Mouse (Mus musculus): ENCODE measurements around the gene B3gnt8. TPM values are rescaled to one million over a fixed set of nuclear protein-coding genes. Genes with fewer than 3 reads are reported as not detected.

B3gnt8 gene
- total RNA-seq, 2 experiments from 2014 or later: 5.1 to 22.2 TPM

DNA sequence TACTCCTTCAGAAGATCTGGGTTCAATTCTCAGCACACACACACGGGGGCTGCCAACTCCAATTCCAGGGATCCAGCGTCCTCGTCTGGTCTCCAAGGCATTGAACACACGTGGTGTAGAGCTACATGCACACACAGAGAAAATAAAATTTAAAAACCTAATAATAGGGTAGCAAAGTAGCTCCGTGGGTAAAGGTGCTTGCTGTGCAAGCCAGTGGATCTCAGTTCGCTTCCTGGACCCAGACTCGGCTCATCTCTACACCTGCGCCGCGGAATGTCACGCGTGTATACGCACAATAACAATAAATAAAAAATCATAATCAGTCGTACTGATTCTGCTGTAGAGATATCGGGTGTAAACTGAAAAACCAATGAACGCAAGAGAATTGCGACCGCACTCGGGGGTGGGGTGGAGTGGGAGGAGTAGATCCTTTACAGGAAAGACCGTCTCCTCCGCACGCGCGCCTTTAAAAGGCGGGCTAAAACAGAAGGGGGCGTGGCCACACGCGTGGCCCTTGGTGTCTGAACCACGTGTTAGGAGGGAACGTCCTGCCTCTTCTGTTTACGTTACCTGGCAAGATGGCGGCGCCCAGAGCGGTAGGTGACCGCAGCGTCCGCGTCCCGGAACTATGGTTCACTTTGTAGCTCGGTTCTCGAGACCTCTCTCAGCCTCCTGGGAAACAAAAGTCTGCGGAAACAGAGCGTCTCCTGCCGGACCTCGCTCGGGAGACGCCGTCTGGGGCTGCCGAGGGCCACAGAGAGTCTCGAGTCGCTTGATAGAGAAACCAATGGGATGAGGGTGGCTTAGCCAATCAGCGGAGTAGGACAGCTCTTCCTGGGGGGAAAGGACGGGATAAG is 7.4 kb upstream of the B3gnt8 start, which contains the start of gene Dmac2:
Gene Dmac2 (plus strand): TSS at position 550 of the 857 bp plus-strand sequence.
- peak; percentile 97 for ATAC-seq (replicated peaks; ENCODE audit: poor library complexity)

DNA sequence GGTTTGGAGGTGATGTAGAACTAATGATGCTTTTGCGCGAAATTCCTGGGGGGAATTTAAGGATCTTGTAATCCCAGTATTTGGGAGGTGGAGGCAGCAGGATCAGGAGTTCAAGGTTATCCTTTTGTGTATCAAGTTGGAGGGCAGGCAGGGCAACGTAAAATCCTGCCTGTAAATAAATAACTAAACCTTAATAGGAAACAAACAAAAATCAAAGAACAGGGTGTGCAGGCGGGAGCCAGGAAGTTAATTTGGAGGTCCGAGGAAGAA is 6.8 kb upstream of the B3gnt8 start:
- ATAC-seq (replicated peaks; ENCODE audit: poor library complexity): no peak

DNA sequence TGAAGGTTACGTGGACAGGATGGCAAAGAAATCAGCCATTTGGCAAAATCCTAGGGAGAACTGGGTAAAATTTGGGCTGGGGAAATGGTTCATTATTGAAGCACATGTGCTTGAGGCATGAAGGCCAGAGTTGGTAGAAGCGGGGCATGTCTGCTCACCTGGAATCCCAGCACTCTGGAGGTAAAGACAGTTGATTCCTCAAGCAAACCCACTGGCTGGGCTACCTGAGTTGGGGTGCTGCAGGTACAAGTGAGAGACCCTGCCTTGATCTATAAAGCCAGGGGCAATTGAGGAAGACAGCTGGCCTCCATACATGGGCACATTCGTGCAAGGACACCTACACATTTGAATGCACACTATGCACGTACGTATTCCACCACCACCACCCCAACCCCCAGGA is 6.4 kb upstream of the B3gnt8 start:
- ATAC-seq (replicated peaks; ENCODE audit: poor library complexity): no peak

DNA sequence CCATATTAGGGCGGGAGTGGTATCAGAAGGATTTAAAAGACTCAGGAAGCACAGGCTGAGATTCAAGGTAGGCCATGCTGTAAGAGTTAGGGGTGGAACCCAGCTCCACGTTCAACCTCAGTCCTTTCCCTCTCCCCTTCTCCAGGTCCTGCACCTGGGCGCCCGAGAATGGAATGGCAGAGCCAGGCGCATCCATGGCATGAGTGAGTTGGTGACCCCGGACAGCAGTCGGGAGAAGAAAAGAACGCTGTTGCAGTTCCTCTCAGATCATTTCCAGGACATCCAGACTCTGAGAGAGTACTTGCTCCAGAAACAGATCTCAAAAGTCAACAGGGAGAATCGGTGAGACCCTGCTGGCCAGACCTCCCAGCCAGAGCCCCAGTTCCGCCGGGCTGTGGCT is 5.7 kb upstream of the B3gnt8 start:
- no peak for ATAC-seq (replicated peaks; ENCODE audit: poor library complexity)

DNA sequence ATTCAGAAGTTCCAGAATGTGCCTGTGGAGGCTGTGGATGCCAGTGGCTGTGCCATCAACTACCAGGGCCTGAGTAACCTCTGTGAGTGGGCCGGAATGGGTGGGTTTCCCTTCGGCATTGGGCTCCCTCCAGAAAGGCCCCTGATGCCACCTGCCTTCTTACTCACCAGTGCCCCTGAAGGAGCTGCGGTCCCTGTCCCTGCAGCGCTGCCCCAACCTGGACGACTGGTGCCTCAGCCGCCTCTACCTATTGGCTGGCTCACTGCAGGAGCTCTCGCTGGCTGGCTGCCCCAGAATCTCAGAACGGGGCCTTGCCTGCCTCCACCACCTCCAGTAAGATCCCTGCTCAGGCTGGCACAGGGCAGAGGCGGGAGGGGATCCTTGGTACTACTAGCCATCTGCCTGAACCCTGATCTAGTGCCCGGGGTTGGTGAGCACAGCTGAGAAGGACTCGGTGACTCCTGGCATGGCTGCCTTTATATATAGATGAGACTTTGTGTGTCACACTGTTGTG is 2.5 kb upstream of the B3gnt8 start:
- no peak for ATAC-seq (replicated peaks; ENCODE audit: poor library complexity)

DNA sequence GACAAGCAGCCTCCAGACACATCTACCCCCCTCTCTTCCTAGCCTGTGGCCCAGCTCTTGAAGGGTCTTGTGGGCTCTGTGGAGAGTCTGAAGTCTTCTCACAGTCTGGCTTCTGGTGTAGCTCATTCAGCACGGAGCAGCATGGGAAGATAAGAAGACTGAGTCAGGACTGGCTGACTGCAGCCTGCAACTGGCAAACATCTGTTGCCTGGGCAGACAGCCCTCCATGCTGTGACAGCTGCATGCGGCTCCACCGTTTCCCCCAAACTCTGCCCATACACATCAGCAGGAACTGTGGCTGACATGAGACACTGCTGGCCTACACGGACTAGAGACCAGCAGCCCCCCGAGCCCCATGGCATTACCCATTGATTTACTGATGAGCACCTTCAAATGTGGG is 1.6 kb upstream of the B3gnt8 start:
- no peak for ATAC-seq (replicated peaks; ENCODE audit: poor library complexity)

DNA sequence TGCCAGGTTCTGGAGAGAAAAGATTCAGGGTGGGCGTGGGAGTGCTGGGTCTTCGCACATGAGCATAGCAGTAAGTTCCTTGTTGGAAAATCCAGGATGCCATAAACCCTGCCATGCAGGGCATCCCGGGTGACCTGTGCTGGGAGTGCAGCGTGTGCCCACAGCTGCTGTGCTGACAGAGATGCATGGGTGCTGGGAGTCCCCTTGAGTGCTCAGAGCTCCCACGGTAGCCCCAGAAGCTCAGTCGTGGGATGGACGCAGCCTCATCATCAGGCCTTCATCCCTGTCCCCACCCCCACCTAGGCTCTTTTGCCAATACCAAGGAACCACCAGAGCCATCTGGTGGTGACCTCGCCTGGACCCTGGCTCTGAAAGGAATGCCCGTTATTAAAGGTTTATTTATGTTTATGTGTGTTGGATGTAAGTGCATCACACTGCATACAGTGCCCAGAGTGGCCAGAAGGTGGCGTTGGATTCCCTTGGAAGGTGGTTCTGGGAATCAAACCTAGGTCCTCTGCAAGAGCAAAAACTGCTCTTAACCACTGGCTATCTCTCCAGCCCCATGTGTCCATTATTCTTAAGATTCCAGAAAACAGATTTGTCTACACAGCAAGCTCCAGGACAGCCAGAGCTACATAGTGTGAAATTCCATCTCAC is 732 bp upstream of the B3gnt8 start:
- ATAC-seq (replicated peaks; ENCODE audit: poor library complexity): peak; percentile 54

DNA sequence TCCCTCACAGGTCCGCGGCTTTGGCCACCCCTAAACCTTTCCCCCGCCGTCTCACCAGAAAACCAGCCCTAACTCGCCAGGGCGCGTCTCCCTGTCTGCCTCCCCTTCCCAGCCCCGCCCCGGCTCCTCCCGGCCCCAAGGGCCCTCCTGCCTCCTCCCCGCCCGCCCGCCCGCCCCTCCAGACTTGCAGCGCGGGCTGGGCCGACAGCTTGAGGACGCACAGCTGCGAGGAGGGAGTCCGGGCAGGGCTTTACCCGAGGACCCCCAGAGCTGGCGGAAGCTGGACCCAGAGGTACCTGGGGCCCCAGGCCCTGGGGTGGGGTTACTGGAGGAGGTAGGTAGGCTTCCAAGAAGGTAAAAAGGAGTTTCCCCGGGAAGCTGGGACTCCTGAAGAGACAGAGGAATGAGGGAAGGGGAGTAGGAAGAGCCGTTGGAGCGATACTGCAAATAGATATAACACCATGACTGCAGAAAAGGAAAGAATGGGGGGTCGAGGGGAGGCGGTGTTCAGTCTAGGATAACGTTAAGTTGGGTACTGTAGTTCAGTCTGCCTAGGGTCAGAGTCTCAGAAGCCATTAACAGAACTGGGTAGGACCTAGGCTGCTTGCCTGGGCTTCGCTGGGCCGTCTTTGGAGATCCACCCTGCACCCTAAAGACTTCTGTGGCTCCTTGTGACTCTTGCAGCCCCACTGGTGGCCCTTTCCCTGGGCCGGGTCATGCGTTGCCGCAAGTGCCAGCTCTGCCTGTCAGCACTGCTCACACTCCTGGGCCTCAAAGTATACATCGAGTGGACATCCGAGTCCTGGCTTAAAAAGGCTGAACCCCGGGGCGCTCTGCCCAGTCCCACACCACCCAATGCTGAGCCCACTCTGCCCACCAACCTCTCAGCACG is 1.2 kb downstream of the B3gnt8 start:
- peak; percentile 51 for ATAC-seq (replicated peaks; ENCODE audit: poor library complexity)

DNA sequence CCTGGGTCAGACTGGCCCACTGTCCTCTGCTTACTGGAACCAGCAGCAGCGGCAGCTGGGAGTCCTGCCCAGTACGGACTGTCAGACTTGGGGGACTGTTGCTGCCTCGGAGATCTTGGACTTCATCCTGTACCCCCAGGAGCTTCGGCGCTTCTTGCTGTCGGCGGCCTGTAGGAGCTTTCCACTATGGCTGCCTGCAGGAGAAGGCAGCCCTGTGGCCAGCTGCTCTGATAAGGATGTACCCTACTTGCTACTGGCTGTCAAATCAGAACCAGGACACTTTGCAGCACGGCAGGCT is 1.8 kb downstream of the B3gnt8 start:
- no peak for ATAC-seq (replicated peaks; ENCODE audit: poor library complexity)

DNA sequence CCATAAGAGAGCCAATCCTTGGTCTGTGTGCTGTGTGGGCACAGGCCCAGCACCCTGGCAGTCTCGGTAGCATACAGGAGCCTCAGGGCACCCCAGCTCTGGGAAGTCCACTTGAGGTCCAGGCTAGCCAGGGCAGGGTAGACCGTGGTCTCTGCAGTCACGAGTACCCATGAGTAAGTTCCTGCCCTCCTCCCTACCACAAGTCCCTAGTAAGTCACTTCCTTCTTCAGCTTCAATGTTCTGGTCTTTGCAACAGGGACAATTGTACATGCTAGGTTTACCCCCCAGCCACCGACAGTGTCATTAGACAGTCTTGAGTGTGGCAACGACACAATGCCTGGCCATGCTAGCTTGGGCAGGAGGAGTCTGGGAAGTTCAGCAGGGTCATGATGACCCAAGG is 6.2 kb downstream of the B3gnt8 start:
- peak; percentile 85 for ATAC-seq (replicated peaks; ENCODE audit: poor library complexity)

DNA sequence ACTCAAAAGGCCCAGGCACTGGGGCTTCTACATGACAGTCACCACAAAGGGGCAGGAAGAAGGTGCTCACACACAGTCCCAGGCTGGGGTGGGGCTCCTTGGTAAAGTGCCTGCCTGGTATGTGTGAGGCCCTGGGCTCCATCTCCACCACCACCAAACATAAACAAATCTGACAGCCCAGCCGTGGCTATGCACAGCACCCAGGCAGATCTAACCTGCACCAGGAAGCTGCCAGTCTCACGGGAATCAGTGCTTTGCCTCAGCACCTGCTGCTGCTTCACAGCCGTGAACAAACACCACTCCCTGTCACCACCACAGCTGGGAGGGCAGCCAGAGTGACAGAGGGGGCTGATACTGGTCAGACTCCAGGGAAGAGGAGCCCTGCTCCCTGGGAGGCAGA is 9.9 kb downstream of the B3gnt8 start:
- no peak for ATAC-seq (replicated peaks; ENCODE audit: poor library complexity)

DNA sequence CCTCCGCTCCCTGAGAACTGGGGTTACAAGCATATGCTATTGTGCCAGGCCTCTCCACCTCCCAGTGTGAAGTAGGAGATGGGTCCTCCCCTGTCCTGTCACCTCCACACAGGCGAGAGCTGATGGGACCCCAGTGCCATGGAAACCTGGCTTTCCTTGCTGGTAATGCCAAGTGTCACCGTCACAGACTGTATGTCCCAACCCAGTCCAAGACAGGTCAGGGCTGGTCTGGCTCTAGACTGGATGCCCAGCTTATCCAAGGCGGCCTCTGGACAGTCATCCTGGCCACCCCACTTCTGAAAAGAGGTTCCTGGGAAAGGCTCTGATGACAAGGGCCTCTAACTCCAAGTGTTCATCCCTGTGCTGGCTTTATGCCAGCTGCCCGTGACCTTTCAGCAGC is 10.6 kb downstream of the B3gnt8 start:
- ATAC-seq (replicated peaks; ENCODE audit: poor library complexity): no peak

DNA sequence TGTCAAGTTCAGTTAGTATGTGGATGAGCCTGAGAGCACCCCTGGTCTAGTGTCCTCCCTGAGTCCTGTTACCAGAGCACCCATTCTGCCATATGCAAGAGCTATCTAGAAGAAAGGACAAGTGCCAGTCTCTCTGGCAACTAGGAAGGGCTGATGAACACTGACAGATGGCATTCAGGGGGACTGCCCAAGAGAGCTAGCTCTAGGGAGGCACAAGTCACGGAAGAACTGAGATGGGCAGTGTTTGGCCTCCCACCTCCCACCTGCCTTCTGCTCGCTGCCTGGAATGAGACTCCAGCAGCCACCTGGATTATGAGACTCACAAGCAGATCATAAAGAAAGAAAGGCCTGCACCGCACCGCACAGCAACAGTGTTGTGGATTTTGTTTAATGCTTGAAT is 13.3 kb downstream of the B3gnt8 start:
- no peak for ATAC-seq (replicated peaks; ENCODE audit: poor library complexity)

DNA sequence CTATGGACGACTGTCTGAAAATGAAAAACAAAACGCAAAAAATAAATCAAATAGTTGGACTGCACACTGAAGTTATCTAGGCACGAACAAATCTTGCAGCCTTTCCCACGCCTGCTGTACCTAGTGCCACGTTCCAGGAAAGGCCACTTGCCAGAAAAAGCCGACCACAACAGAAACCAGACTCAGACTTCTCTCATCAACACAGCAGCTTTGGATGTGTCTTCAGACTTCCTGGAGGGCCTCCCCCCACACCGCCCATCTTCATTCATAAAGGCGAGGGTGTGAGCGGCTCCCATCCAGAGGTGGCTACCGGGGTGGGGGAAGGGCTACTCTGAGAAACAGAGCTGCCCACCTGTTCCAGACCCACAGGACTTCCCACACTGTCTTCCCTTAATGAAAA is 17.7 kb downstream of the B3gnt8 start:
- ATAC-seq (replicated peaks; ENCODE audit: poor library complexity): 0 out of 2 replicates have a peak, but pooled peaks have one; percentile 17

DNA sequence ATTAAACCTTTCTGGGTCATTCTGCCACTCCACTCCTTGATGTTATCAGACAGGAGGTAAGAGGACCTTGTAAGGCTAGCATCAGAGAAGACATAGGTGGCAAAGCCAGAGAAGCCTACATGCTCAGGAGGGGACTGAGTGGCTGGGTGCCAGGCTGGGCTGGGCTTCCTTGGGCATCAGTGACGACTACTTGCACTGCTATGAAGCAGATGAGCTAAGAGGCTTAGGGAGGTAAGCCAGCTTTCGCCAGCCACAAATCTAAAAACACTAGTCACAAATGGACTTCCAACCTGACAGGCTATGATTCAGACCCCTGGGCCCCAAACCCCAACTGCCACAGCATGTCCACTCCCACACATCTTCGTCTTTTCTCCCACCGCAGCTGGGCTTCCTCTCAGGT is 18.2 kb downstream of the B3gnt8 start:
- ATAC-seq (replicated peaks; ENCODE audit: poor library complexity): peak; percentile 48

DNA sequence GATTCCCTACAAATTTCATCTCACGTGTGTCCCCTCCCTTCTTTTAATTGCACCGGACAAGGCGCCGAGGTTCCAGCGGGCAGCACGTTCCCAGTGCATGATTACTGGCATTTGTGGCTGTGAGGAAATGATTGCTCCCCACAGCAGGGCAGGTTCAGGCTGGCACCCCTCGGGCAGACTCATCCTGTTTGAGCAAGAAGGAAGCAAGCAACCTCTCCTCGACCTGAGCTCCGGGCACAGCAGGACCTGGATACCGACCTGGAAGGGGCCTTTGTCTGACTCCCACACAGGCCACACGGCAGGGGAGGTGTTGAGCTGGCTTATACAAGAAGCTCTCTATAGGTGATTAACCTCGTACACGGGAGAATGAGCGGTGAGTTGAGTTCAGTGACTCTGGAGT is 18.6 kb downstream of the B3gnt8 start:
- ATAC-seq (replicated peaks; ENCODE audit: poor library complexity): peak; percentile 36

DNA sequence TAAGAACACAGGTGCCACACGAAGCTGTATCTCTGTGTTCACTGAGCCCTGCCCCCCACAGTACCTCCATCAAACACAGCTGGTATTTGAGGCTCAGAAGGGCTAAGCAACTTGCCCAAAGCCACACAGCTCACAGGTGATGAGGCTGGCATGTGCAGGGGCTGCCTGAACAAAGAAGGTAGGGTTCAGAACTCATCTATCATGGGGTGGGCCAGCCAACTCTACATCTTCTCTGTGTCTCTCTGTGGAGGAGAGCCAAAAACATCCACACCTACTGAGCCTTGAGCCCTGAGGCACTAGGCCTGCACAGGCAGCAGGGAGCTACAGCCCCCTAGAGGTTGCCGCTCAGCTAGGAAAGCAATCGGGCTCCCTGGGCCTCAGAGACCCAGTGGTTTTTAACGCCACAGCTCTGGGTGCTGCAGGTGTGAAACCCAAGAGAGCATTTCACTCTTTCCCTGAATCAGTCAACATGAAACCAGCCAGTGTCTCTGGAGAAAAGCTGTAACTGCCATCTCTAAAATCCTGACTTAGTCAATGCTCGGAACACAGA is 21.2 kb downstream of the B3gnt8 start:
- ATAC-seq (replicated peaks; ENCODE audit: poor library complexity): peak; percentile 26

DNA sequence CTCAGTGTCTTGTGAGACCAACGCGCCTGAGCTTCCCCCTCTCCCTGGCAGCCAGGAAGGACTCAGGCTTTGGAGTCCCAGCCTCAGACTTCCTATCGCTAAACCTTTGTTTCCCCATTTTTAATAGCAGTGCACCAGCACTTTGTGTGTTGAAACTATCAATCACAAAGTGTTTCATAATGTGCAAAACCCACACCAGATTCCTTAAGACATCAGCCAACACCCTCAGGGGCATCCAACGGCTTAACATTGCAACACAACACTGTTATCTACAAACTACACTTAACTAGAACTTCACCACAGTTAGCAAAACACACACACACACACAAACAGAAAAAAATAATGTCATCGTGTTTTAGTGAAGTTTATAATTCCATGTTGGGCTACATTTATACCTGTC is 23.4 kb downstream of the B3gnt8 start:
- peak; percentile 58 for ATAC-seq (replicated peaks; ENCODE audit: poor library complexity)

DNA sequence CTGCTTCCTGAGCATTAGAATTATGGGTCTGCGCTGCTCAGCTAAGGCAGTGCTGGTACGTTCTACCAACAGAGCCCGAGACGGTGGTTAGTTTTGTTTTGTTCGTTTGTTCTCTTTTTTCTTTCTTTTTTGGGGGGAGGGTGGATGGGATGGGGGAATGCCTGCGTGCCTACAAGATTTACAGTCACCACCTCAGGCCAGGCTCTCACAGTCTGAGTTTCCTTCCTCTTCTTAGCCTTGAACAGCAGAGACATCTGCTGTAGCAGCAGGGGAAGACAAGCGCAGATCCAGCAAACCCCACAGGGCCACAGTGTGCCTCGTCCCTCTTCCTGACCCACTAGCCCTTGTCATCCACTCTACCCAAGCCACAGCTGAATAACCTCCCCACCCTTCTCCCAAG is 24.8 kb downstream of the B3gnt8 start:
- ATAC-seq (replicated peaks; ENCODE audit: poor library complexity): peak; percentile 67

DNA sequence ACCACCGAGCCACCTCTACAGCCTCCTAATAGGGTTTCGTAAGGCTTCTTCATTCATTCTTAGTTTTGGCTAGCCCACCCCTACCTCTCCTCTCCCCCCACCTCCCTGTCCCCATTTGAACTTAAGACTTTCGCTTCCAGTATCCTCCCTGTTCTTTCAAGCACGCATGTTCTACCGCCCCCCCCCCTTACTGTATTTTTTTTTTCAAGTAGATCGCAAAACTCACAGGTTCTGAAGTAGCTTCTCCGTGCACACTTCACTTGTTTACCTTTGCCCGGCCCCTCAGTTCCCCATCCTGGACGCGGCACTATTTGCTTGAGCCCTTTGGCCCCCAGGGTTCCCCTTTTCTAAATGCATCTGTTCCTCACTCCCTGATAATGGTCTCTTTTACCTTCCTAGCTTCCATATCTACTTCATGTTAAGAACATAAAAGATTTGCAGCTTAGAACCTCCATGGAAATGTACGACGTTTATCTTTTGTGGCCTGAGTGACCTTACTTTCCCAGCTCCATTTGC is 25.8 kb downstream of the B3gnt8 start:
- no peak for ATAC-seq (replicated peaks; ENCODE audit: poor library complexity)
